Mouse (Mus musculus): ENCODE data around the gene Olfr912. TPM values are rescaled to one million over a fixed set of nuclear protein-coding genes. Genes with fewer than 3 reads are reported as not detected.

Olfr912 gene
- total RNA-seq (2014; rRNA removed; ENCODE audit: low replicate concordance) (not detected in 2 replicates), polyA plus RNA-seq (2015; fragmentation: Nextera tagmentation; extraction: Ambion mirVana) (not detected in 2 replicates)

DNA sequence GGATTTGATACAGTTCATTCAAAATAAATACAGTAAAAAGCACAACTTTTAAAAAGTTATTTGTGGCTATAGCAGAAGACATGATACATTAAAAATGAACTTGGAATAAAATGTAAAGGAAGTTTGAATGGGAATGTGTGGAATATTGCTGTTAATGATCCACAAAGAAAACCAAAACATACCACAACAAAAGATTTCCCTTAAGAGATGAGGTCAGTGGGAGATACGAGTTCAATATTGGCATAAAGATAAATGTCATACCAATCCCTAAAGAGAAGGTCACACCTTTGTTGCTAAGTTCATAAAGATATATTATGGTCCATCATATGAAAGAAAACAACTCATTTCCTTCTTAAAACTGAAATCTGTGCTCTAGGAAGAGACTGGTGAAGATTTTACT, at the start of gene Olfr912:
Gene Olfr912 (plus strand): TSS at position 301 of the 400 bp plus-strand sequence.
- Histone ChIP-seq H3K9ac (replicated peaks; ENCODE audit: low read depth, low read length) (no peak within 1 kb of the TSS), H3K27me3 (ENCODE audit: control insufficient read depth, insufficient read depth, low read length) (no peaks in the 10 kb centered on the region), H3K4me3 (ENCODE audit: low read depth, low read length) (no peak within 1 kb of the TSS), H3K4me2 (ENCODE audit: low read depth, low read length) (no peak within 1 kb of the TSS), H3K4me1 (ENCODE audit: control insufficient read depth, insufficient read depth) (no peaks in the 10 kb centered on the region), H3K36me3 (replicated peaks; ENCODE audit: control insufficient read depth, insufficient read depth, low read length) (no peaks in the 10 kb centered on the region), H3K27ac (ENCODE audit: low read depth) (no peak within 1 kb of the TSS), H3K9me3 (replicated peaks; ENCODE audit: control insufficient read depth, low read length) (no peaks in the 10 kb centered on the region)
- no peak for DNase-seq (ENCODE audit: low spot score)
- ATAC-seq (ENCODE audit: insufficient read depth, low read depth), result no peak
- TF ChIP-seq CTCF (IDR thresholded peaks at IDR 0.05; ENCODE audit: low read depth) (no peak), EP300 (IDR thresholded peaks at IDR 0.05; ENCODE audit: low read depth) (no peak)
- 51% methylated on average over 1 of the region's 1 CpGs for WGBS

DNA sequence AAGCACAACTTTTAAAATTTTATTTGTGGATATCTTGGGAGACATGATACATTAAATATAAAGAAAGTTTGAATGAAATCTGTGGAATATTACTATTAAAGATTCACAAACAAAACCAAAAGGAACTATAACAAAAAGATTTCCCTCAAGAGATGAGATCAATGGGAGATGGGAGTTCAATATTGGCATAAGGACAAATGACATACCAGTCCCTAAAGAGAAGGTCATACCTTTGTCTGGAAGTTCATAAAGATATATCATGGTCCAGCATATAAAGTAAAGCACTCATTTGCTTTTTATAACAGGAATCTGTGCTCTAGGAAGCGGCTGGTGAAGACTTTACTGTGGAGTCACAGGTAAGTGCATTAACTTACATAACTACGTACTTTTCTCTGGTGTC, 42.4 kb upstream of the Olfr912 start, which contains the start of gene Olfr910:
Gene Olfr910 (plus strand): TSS at position 301 of the 400 bp plus-strand sequence.
- Histone ChIP-seq H3K4me2 (ENCODE audit: low read depth, low read length) (no peak within 1 kb of the TSS), H3K27ac (ENCODE audit: low read depth) (no peak within 1 kb of the TSS), H3K4me3 (ENCODE audit: low read depth, low read length) (no peak within 1 kb of the TSS), H3K9ac (replicated peaks; ENCODE audit: low read depth, low read length) (no peak within 1 kb of the TSS), H3K4me1 (ENCODE audit: control insufficient read depth, insufficient read depth) (no peaks in the 10 kb centered on the region), H3K36me3 (replicated peaks; ENCODE audit: control insufficient read depth, insufficient read depth, low read length) (no peaks in the 10 kb centered on the region), H3K27me3 (ENCODE audit: control insufficient read depth, insufficient read depth, low read length) (no peaks in the 10 kb centered on the region), H3K9me3 (replicated peaks; ENCODE audit: control insufficient read depth, low read length) (peaks cover 4% of the 10 kb centered on the region; the same call in 1 of the 2 replicates)
- no peak for DNase-seq (ENCODE audit: low spot score)
- 79% methylated on average over 2 of the region's 2 CpGs for WGBS
- no peak for TF ChIP-seq EP300 (IDR thresholded peaks at IDR 0.05; ENCODE audit: low read depth)
- TF ChIP-seq CTCF (IDR thresholded peaks at IDR 0.05; ENCODE audit: low read depth), result no peak
- ATAC-seq (ENCODE audit: insufficient read depth, low read depth), result no peak

DNA sequence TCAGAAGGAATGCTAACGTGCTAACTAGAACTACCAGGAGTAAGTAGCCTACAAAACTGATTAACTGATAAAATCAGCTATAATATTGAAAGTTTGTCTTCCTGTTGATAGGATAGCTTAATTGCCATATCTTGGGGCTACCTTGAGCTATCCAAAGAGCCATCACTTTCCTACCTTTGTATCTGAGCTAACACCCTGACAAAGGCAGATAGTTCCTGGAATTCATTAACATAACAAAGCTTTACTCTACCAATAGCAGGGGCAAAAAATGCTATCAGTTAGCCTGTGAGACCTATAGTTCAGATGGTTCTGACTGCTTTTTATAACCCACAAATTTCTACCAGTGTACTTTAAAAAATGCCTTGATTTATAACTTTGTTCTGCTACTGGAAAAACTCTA, 11.1 kb downstream of the Olfr912 start:
- no peaks in the 10 kb centered on the region for H3K36me3 ChIP-seq (replicated peaks; ENCODE audit: control insufficient read depth, insufficient read depth, low read length)
- no peaks in the 10 kb centered on the region for H3K27me3 ChIP-seq (ENCODE audit: control insufficient read depth, insufficient read depth, low read length)
- DNase-seq (ENCODE audit: low spot score), result no peak
- H3K9ac ChIP-seq (replicated peaks; ENCODE audit: low read depth, low read length), result no peak overlapping the region
- no peak overlapping the region for H3K4me3 ChIP-seq (ENCODE audit: low read depth, low read length)
- ATAC-seq (ENCODE audit: insufficient read depth, low read depth), result no peak
- no peak overlapping the region for H3K4me2 ChIP-seq (ENCODE audit: low read depth, low read length)
- no peak for TF ChIP-seq EP300 (IDR thresholded peaks at IDR 0.05; ENCODE audit: low read depth)
- TF ChIP-seq CTCF (IDR thresholded peaks at IDR 0.05; ENCODE audit: low read depth), result no peak
- no peaks in the 10 kb centered on the region for H3K4me1 ChIP-seq (ENCODE audit: control insufficient read depth, insufficient read depth)
- 24% methylated on average over 1 of the region's 1 CpGs for WGBS
- no peaks in the 10 kb centered on the region for H3K9me3 ChIP-seq (replicated peaks; ENCODE audit: control insufficient read depth, low read length)
- H3K27ac ChIP-seq (ENCODE audit: low read depth), result no peak overlapping the region

DNA sequence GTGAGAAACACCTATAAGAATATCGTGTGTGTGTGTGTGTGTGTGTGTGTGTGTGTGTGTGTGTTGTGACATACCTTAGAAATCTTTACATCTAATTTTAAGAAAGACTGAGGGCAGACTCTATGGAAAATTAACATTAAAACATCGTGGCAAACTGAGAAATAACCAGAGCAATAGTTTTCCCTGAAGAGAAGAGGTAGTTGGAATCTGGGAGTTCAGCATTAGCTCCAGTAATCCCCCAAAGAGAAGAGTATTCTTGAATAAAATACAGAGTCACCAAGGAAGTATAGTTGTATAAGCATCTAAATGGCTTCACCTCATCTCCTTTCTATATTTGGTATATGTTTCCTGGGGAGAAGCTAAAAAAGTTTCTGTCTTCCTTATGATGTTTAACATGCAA, 12.5 kb downstream of the Olfr912 start, which contains the start of gene Olfr913:
Gene Olfr913 (plus strand): TSS at position 301 of the 400 bp plus-strand sequence.
- ATAC-seq (ENCODE audit: insufficient read depth, low read depth) (no peak), DNase-seq (ENCODE audit: low spot score) (no peak)
- Histone ChIP-seq H3K9ac (replicated peaks; ENCODE audit: low read depth, low read length) (no peak within 1 kb of the TSS), H3K4me3 (ENCODE audit: low read depth, low read length) (no peak within 1 kb of the TSS), H3K27ac (ENCODE audit: low read depth) (no peak within 1 kb of the TSS), H3K4me2 (ENCODE audit: low read depth, low read length) (no peak within 1 kb of the TSS), H3K36me3 (replicated peaks; ENCODE audit: control insufficient read depth, insufficient read depth, low read length) (no peaks in the 10 kb centered on the region), H3K9me3 (replicated peaks; ENCODE audit: control insufficient read depth, low read length) (no peaks in the 10 kb centered on the region), H3K4me1 (ENCODE audit: control insufficient read depth, insufficient read depth) (no peaks in the 10 kb centered on the region), H3K27me3 (ENCODE audit: control insufficient read depth, insufficient read depth, low read length) (no peaks in the 10 kb centered on the region)
- 26% methylated on average over 2 of the region's 2 CpGs for WGBS
- TF ChIP-seq CTCF (IDR thresholded peaks at IDR 0.05; ENCODE audit: low read depth) (no peak), EP300 (IDR thresholded peaks at IDR 0.05; ENCODE audit: low read depth) (no peak)

DNA sequence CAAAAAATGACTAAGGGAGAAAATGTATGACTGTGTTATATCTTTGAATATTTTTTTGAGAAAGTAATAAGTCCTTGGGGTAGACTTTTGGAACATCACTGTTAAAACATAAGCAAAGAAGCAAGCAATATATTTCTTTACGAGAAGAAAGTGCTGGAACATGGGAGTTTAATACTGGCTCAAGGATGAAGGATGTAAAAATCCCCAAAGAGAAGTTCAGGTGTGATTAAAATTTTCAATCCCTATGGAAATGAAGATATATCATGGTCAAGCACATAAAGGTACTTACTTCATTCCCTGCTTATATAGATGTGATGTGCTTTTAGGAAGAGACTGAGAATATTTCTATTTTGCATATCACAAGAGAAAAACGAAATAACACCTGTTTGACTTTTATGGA, 24.8 kb downstream of the Olfr912 start, which contains the start of gene Olfr914:
Gene Olfr914 (plus strand): TSS at position 301 of the 400 bp plus-strand sequence.
- H3K4me2 ChIP-seq (ENCODE audit: low read depth, low read length), result no peak within 1 kb of the TSS
- H3K4me1 ChIP-seq (ENCODE audit: control insufficient read depth, insufficient read depth), result no peaks in the 10 kb centered on the region
- DNase-seq (ENCODE audit: low spot score) (no peak), ATAC-seq (ENCODE audit: insufficient read depth, low read depth) (no peak)
- TF ChIP-seq CTCF (IDR thresholded peaks at IDR 0.05; ENCODE audit: low read depth) (no peak), EP300 (IDR thresholded peaks at IDR 0.05; ENCODE audit: low read depth) (no peak)
- no peak within 1 kb of the TSS for H3K4me3 ChIP-seq (ENCODE audit: low read depth, low read length)
- H3K36me3 ChIP-seq (replicated peaks; ENCODE audit: control insufficient read depth, insufficient read depth, low read length), result no peaks in the 10 kb centered on the region
- H3K27ac ChIP-seq (ENCODE audit: low read depth), result no peak within 1 kb of the TSS
- no peaks in the 10 kb centered on the region for H3K9me3 ChIP-seq (replicated peaks; ENCODE audit: control insufficient read depth, low read length)
- H3K27me3 ChIP-seq (ENCODE audit: control insufficient read depth, insufficient read depth, low read length), result no peaks in the 10 kb centered on the region
- no peak within 1 kb of the TSS for H3K9ac ChIP-seq (replicated peaks; ENCODE audit: low read depth, low read length)
- 44% methylated on average over 2 of the region's 2 CpGs for WGBS

DNA sequence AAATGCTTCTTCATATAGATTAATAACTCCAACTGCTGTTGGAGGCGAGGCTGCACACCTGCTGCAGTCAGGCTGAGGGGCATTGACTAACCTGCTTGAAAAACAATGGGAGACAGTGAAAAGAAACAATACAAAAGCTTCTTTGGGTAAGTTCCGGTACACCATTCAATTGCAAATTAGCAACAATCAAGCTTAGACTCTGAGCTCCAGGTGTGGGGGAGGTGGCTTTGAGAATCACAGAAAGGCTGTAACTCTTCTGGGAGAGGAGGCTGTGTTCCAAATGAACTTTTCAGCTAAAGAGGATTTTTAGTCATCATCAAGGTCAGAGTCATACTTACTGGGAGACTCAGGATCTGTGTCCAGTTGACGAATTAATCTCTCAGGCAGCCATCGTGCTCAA, 52.4 kb downstream of the Olfr912 start:
- Histone ChIP-seq H3K27me3 (ENCODE audit: control insufficient read depth, insufficient read depth, low read length) (no peaks in the 10 kb centered on the region), H3K9ac (replicated peaks; ENCODE audit: low read depth, low read length) (no peak overlapping the region), H3K4me2 (ENCODE audit: low read depth, low read length) (no peak overlapping the region), H3K4me3 (ENCODE audit: low read depth, low read length) (no peak overlapping the region), H3K9me3 (replicated peaks; ENCODE audit: control insufficient read depth, low read length) (0 out of 2 replicates have a peak, but pooled peaks cover 4% of the 10 kb centered on the region), H3K27ac (ENCODE audit: low read depth) (no peak overlapping the region), H3K36me3 (replicated peaks; ENCODE audit: control insufficient read depth, insufficient read depth, low read length) (no peaks in the 10 kb centered on the region), H3K4me1 (ENCODE audit: control insufficient read depth, insufficient read depth) (no peaks in the 10 kb centered on the region)
- ATAC-seq (ENCODE audit: insufficient read depth, low read depth) (no peak), DNase-seq (ENCODE audit: low spot score) (no peak)
- 74% methylated on average over 4 of the region's 4 CpGs for WGBS
- no peak for TF ChIP-seq EP300 (IDR thresholded peaks at IDR 0.05; ENCODE audit: low read depth)
- no peak for TF ChIP-seq CTCF (IDR thresholded peaks at IDR 0.05; ENCODE audit: low read depth)

Other genes with a start within 250 kb of the Olfr912 start
- not detected in 2 replicates for gene Olfr898, start 231.8 kb upstream of the Olfr912 start, total RNA-seq (2014; rRNA removed; ENCODE audit: low replicate concordance)
- gene Olfr898, start 231.8 kb upstream of the Olfr912 start, polyA plus RNA-seq (2015; fragmentation: Nextera tagmentation; extraction: Ambion mirVana), result not detected in 2 replicates
- gene Olfr250, start 213.3 kb upstream of the Olfr912 start, total RNA-seq (2014; rRNA removed; ENCODE audit: low replicate concordance), result not detected in 2 replicates
- gene Olfr250, start 213.3 kb upstream of the Olfr912 start, polyA plus RNA-seq (2015; fragmentation: Nextera tagmentation; extraction: Ambion mirVana), result not detected in 2 replicates
- not detected in 2 replicates for gene Olfr251, start 203.1 kb upstream of the Olfr912 start, total RNA-seq (2014; rRNA removed; ENCODE audit: low replicate concordance)
- not detected in 2 replicates for gene Olfr251, start 203.1 kb upstream of the Olfr912 start, polyA plus RNA-seq (2015; fragmentation: Nextera tagmentation; extraction: Ambion mirVana)
- not detected in 2 replicates for gene Olfr147, start 178.5 kb upstream of the Olfr912 start, total RNA-seq (2014; rRNA removed; ENCODE audit: low replicate concordance)
- not detected in 2 replicates for gene Olfr147, start 178.5 kb upstream of the Olfr912 start, polyA plus RNA-seq (2015; fragmentation: Nextera tagmentation; extraction: Ambion mirVana)
- not detected in 2 replicates for gene Olfr901, start 150.7 kb upstream of the Olfr912 start, total RNA-seq (2014; rRNA removed; ENCODE audit: low replicate concordance)
- not detected in 2 replicates for gene Olfr901, start 150.7 kb upstream of the Olfr912 start, polyA plus RNA-seq (2015; fragmentation: Nextera tagmentation; extraction: Ambion mirVana)
- gene Olfr902, start 132.5 kb upstream of the Olfr912 start, total RNA-seq (2014; rRNA removed; ENCODE audit: low replicate concordance), result not detected in 2 replicates
- not detected in 2 replicates for gene Olfr902, start 132.5 kb upstream of the Olfr912 start, polyA plus RNA-seq (2015; fragmentation: Nextera tagmentation; extraction: Ambion mirVana)
- not detected in 2 replicates for gene Olfr904, start 117.0 kb upstream of the Olfr912 start, total RNA-seq (2014; rRNA removed; ENCODE audit: low replicate concordance)
- gene Olfr904, start 117.0 kb upstream of the Olfr912 start, polyA plus RNA-seq (2015; fragmentation: Nextera tagmentation; extraction: Ambion mirVana), result not detected in 2 replicates
- not detected in 2 replicates for gene Olfr905, start 109.1 kb upstream of the Olfr912 start, total RNA-seq (2014; rRNA removed; ENCODE audit: low replicate concordance)
- gene Olfr905, start 109.1 kb upstream of the Olfr912 start, polyA plus RNA-seq (2015; fragmentation: Nextera tagmentation; extraction: Ambion mirVana), result not detected in 2 replicates
- gene Olfr906, start 93.1 kb upstream of the Olfr912 start, total RNA-seq (2014; rRNA removed; ENCODE audit: low replicate concordance), result not detected in 2 replicates
- gene Olfr906, start 93.1 kb upstream of the Olfr912 start, polyA plus RNA-seq (2015; fragmentation: Nextera tagmentation; extraction: Ambion mirVana), result not detected in 2 replicates
- not detected in 2 replicates for gene Olfr907, start 84.4 kb upstream of the Olfr912 start, total RNA-seq (2014; rRNA removed; ENCODE audit: low replicate concordance)
- gene Olfr907, start 84.4 kb upstream of the Olfr912 start, polyA plus RNA-seq (2015; fragmentation: Nextera tagmentation; extraction: Ambion mirVana), result not detected in 2 replicates
- not detected in 2 replicates for gene Olfr911-ps1, start 58.6 kb upstream of the Olfr912 start, total RNA-seq (2014; rRNA removed; ENCODE audit: low replicate concordance)
- not detected in 2 replicates for gene Olfr911-ps1, start 58.6 kb upstream of the Olfr912 start, polyA plus RNA-seq (2015; fragmentation: Nextera tagmentation; extraction: Ambion mirVana)
- not detected in 2 replicates for gene Olfr910, start 42.3 kb upstream of the Olfr912 start, total RNA-seq (2014; rRNA removed; ENCODE audit: low replicate concordance)
- gene Olfr910, start 42.3 kb upstream of the Olfr912 start, polyA plus RNA-seq (2015; fragmentation: Nextera tagmentation; extraction: Ambion mirVana), result not detected in 2 replicates
- not detected in 2 replicates for gene Olfr913, start 12.6 kb downstream of the Olfr912 start, total RNA-seq (2014; rRNA removed; ENCODE audit: low replicate concordance)
- gene Olfr913, start 12.6 kb downstream of the Olfr912 start, polyA plus RNA-seq (2015; fragmentation: Nextera tagmentation; extraction: Ambion mirVana), result not detected in 2 replicates
- not detected in 2 replicates for gene Olfr914, start 24.9 kb downstream of the Olfr912 start, total RNA-seq (2014; rRNA removed; ENCODE audit: low replicate concordance)
- gene Olfr914, start 24.9 kb downstream of the Olfr912 start, polyA plus RNA-seq (2015; fragmentation: Nextera tagmentation; extraction: Ambion mirVana), result not detected in 2 replicates
- not detected in 2 replicates for gene Olfr916, start 79.7 kb downstream of the Olfr912 start, total RNA-seq (2014; rRNA removed; ENCODE audit: low replicate concordance)
- gene Olfr916, start 79.7 kb downstream of the Olfr912 start, polyA plus RNA-seq (2015; fragmentation: Nextera tagmentation; extraction: Ambion mirVana), result not detected in 2 replicates
- not detected in 2 replicates for gene Olfr917, start 85.7 kb downstream of the Olfr912 start, total RNA-seq (2014; rRNA removed; ENCODE audit: low replicate concordance)
- gene Olfr917, start 85.7 kb downstream of the Olfr912 start, polyA plus RNA-seq (2015; fragmentation: Nextera tagmentation; extraction: Ambion mirVana), result not detected in 2 replicates
- not detected in 2 replicates for gene Olfr918, start 94.4 kb downstream of the Olfr912 start, total RNA-seq (2014; rRNA removed; ENCODE audit: low replicate concordance)
- gene Olfr918, start 94.4 kb downstream of the Olfr912 start, polyA plus RNA-seq (2015; fragmentation: Nextera tagmentation; extraction: Ambion mirVana), result not detected in 2 replicates
- gene Olfr919, start 123.5 kb downstream of the Olfr912 start, total RNA-seq (2014; rRNA removed; ENCODE audit: low replicate concordance), result not detected in 2 replicates
- gene Olfr919, start 123.5 kb downstream of the Olfr912 start, polyA plus RNA-seq (2015; fragmentation: Nextera tagmentation; extraction: Ambion mirVana), result not detected in 2 replicates
- gene Vwa5a, start 138.1 kb downstream of the Olfr912 start, total RNA-seq (2014; rRNA removed; ENCODE audit: low replicate concordance), result 33.4 and 43.1 TPM in 2 replicates
- gene Vwa5a, start 138.1 kb downstream of the Olfr912 start, polyA plus RNA-seq (2015; fragmentation: Nextera tagmentation; extraction: Ambion mirVana), result 17.1 and 18.5 TPM in 2 replicates
- gene Olfr920, start 172.1 kb downstream of the Olfr912 start, total RNA-seq (2014; rRNA removed; ENCODE audit: low replicate concordance), result 0.19 and 0.80 TPM in 2 replicates
- gene Olfr920, start 172.1 kb downstream of the Olfr912 start, polyA plus RNA-seq (2015; fragmentation: Nextera tagmentation; extraction: Ambion mirVana), result 0.03 and 0.04 TPM in 2 replicates
- not detected in 2 replicates for gene Olfr921, start 192.9 kb downstream of the Olfr912 start, total RNA-seq (2014; rRNA removed; ENCODE audit: low replicate concordance)
- not detected in 2 replicates for gene Olfr921, start 192.9 kb downstream of the Olfr912 start, polyA plus RNA-seq (2015; fragmentation: Nextera tagmentation; extraction: Ambion mirVana)
- gene Olfr922, start 234.4 kb downstream of the Olfr912 start, total RNA-seq (2014; rRNA removed; ENCODE audit: low replicate concordance), result not detected in 2 replicates
- not detected in 2 replicates for gene Olfr922, start 234.4 kb downstream of the Olfr912 start, polyA plus RNA-seq (2015; fragmentation: Nextera tagmentation; extraction: Ambion mirVana)
- not detected in 2 replicates for gene Olfr923, start 246.4 kb downstream of the Olfr912 start, total RNA-seq (2014; rRNA removed; ENCODE audit: low replicate concordance)
- not detected in 2 replicates for gene Olfr923, start 246.4 kb downstream of the Olfr912 start, polyA plus RNA-seq (2015; fragmentation: Nextera tagmentation; extraction: Ambion mirVana)